Mouse (Mus musculus) spleen, adult 18-20 months (tissue): ENCODE data around the gene Rgs16.

ENCODE experiments used
- DNase-seq, 2 experiments: peaks; one replicate each; pipeline ENCODE4 v3.0.0; 2022; ENCODE audit warnings: mixed read lengths in 2 of 2

The Rgs16 gene

GRCm38 (mm10) chr1:153721565-153722310, 18.4 kb upstream of the Rgs16 start:
- no peak for DNase-seq

GRCm38 (mm10) chr1:153723426-153723825, 16.7 kb upstream of the Rgs16 start:
- DNase-seq: no peak

GRCm38 (mm10) chr1:153726636-153727035, 13.5 kb upstream of the Rgs16 start:
- DNase-seq: no peak

DNA sequence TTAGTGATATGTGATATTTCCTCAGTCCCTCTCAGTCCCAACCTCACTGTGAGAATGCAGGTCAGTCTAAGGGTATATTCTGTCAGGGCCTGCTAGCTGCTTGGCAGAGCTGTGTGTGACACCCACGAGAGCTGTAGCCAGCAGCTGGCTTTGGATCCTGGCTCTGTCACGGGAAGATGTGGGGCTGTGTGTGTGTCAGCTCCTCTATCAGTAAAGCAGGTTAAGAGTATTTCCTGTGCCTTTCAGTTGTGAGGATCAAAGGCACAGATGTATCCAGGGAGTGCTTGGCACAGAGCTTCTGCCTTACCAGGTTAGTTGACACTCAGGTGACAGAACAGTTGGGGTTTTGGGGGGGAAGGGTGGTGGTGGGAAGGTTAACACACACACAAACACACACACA, 10.3 kb upstream of the Rgs16 start:
- no peak for DNase-seq

DNA sequence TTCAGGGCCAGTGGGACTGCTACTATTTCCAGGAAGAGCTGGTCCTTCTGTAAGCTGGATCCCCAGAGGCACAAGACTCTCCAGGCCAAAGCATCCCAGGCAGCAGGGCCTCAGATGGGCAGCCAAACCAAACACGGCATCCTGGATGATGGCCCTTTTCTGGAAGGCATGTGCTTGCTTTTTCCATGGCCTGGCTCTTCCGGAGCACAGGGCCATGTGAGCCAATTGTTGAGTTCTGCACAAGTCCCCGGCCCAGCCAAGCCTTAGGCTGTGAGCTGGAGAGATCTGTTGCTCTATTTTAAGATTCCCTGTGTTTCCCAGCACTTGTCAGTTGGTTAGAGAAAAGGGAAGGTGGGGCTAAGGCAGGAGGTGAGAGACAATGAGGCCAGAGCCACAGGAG, 9.5 kb upstream of the Rgs16 start:
- DNase-seq: no peak

DNA sequence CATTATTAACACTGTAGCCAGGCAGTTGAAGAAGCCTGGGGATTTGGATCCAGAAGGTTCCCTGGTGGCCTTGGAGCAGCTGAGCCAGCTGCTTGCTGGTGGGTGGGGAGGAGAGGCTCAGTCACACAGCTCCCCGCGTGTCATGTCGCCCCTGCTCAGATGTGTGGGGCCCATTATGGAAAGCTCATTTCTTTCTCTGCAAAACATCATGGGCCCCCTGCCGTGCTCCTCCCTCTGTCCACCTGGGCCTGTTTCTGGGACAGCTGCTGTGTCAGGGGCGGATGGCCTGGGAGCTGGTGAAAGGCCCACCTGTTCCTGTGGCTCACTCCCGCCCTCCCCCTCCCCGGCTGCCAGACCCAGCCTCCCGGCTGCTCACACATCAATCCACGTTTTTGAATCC, 7.0 kb upstream of the Rgs16 start:
- no peak for DNase-seq

DNA sequence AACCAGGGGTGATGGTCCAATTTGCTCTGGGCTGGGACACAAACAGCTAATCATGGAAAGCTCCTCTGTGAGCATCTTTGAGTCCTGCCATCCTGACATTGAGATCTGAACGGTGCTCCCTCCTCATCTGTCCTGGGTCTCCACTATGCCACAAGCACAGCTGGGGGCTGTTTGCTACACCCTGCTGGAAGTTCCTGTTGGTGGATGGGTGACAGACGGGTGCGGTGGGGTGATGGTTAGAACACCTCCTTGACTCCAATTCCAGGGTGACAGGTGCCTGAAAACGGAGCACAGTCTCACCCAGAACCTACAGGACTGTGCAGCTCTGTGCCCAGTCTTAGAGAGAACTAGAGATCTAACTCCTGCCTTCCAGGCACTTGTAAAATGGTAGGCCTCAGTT, 5.3 kb upstream of the Rgs16 start:
- DNase-seq: no peak

DNA sequence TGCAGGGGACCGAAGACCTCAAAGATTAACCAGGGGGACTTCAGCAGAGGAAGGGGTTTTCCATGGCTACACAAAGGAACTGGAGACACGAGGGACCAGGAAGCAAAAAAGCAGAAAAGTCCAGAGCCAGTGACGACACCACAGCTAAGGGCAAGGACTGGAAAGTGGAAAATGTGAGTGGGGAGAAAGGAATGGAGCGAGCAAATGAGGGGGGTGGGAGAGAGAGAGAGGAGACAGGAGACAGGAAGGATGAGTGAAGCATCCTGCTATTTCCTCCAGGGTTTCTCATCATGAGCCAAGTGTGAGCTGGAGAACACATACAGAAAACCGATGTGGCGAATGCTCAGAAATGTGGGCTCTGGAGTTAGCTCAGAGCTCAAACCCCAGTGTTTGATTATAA, 4.1 kb upstream of the Rgs16 start:
- DNase-seq: no peak

DNA sequence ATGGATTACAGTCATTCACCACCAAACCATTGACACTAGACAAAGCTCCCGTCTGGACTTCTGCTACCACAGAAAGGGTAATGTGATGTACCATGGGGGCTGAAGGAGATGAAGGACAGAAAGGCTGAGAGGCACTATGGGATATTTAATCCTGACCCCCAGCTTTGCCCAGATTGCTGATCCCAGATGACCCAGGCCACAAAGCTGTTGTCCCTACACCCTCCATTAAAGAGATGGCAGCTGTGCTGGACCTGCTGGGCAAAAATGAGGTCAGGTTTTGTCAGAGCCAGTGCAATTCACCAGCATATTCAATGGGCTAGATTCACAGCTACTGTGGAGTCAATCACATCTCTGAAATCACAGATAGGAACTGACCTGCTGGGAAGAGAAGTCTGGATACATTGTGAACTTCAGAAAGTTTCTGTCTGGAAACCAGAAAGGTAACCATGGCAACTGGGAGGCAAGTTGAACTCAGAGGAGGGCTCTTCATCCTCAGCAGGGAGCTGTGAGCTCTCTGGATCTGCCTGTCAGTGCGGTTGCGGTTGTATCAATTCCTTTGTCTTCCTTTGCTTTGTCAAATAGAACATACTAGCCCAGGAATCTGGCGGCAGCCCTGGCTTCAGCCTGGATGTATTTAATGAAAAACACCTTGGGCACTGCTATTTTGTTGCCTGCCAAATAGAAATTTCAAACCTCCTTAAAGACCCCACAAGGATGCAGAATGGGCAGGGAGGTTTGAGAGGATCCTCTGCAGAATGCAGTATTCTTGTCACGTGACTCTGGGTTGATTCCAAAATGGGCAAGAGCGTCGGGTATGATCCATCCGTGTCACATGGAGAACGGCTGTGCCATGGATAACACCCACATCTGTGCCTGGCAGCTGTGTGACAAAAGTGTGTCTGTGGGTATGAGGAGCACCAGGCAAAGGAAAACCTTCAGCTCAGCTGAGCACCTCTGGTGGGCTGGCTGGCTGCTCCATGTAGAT, 2.8 kb upstream of the Rgs16 start:
- no peak for DNase-seq

- DNase-seq: no peak
These were observed 623 bp upstream of the Rgs16 start for GRCm38 (mm10) chr1:153739437-153740015.

GRCm38 (mm10) chr1:153740775-153741400, 739 bp downstream of the Rgs16 start:
- DNase-seq: no peak

DNA sequence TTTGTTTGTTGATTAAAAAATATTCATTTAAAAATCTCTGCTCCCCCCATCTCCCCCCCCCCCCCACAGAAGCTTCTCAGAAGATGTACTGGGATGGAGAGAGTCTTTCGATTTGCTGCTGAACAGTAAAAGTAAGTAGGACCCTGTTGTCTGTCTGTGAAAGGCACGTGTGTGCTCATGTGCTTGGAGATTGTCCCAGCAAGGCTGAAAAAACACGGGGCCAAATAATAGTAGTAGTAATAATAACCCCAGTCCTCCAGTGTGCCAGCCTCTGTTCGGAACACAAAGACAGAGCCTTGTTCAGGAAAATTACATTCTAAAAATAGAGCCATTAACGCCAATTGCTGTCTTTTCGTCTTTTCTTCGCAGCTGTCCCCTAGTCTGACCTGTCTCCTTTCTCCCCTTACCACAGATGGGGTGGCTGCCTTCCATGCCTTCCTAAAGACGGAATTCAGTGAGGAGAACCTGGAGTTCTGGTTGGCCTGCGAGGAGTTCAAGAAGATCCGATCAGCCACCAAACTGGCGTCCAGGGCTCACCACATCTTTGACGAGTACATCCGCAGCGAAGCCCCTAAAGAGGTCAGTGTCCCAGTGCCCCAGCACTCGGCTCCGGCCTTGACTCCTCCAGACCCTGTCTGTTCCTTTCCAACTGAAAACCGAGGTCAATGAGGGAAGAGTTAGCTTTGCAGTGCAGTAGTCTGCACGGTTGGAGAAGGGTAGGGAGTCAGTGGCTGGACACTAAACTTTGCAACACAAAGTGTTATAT, 1.6 kb downstream of the Rgs16 start:
- DNase-seq: no peak

GRCm38 (mm10) chr1:153742374-153743155, 2.4 kb downstream of the Rgs16 start:
- DNase-seq: peak; percentile 36 to 76

DNA sequence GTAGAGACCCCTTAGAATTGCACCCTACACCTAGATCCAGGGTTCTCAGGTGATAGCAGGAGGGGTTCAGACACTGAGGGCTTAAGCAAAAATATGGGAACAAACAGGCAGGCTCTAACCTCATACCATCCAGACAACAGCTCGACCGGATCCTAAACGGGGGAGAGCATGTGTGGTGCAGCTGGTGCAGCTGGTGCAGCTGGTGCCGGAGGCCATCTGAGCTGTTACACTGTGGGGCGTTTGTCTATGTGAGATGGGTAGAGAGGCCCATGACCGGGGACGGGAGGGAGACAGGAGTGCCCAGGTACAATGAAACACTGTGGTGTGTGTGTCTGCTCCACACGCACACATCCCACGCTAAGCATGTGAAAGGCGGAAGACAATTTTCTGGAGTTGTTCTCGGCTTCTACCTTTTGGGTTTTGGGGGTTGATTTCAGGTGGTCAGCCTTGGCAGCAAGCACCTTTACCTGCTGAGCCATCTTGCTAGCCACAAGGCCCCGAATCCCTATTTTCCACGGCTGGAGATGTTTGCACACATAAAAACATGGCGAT, 6.0 kb downstream of the Rgs16 start:
- DNase-seq: no peak

- DNase-seq: peak; percentile 30 to 73
These were observed 6.6 kb downstream of the Rgs16 start for GRCm38 (mm10) chr1:153746728-153747127.

- no peak for DNase-seq
These were observed 7.8 kb downstream of the Rgs16 start for GRCm38 (mm10) chr1:153747861-153748530.

- DNase-seq: peak in 1 of 2 experiments; percentile 34
These were observed 8.4 kb downstream of the Rgs16 start for GRCm38 (mm10) chr1:153748549-153748948.

DNA sequence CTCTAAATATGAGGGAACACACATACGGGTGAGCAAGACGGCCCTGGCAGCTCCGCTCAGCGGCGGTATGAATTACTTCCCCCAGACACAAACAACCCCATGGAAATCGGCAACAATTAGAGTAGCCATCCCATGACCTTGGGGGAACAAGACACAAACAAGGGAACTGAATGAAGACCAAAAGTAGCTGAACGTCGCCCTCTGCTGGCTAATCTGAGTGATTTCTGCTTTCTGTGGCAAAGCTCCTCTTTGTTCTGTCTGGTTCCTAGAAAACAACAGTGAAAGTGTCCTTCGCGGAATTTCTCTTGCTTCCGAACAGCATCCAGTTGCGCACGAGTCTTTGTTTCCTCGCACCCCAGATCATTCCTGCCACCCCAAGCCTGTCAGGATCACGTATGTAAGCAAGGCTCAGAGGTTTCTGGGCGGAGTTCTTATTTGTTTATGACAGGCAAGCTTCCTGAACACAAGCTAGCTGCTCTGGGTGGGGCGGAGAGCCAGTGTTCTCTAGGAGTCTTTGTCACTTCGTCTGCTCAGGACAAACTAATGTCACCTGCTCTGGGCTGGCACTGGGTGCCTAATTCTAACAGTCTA, 9.2 kb downstream of the Rgs16 start, which contains the start of gene Rnasel:
TSS of gene Rnasel (plus strand) at position 216 of the 591 bp plus-strand sequence.
- peak; percentile 31 to 64 for DNase-seq

DNA sequence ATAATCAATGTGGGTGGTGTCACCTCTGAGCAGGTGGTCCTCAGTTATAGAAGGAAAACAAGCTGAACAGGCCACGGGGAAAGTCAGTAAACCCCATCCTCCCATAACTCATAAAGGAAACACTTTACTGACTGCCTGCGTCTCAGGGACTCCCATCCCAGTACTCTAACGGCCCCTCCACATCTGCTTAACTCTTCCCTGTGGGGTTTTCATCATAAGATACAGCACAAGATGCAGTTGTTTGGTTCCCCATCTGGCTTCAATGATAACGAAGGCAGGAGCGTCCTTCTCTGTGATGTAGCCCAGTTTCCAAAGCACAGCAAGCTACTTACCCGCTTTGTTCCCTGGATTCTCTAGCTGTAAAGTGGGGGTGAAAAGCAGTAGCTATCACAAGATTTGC, 9.9 kb downstream of the Rgs16 start:
- DNase-seq: no peak

- peak; percentile 19 to 36 for DNase-seq
These were observed 11.7 kb downstream of the Rgs16 start for GRCm38 (mm10) chr1:153751763-153752301.
